Mouse (Mus musculus) heart, postnatal 4 days (tissue): ENCODE measurements around the gene 1700021F07Rik. TPM values are rescaled to one million over a fixed set of nuclear protein-coding genes. Genes with fewer than 3 reads are reported as not detected.

ENCODE experiments used
- DNase-seq: peaks from one replicate; pipeline ENCODE4 v3.0.0; 2021
- total RNA-seq, 2 experiments: library from RNA; stranded (reverse); gene quantifications; 2 replicates each; pipeline ENCODE4 v1.2.3; 2021

1700021F07Rik gene
- total RNA-seq, 2 experiments from 2014 or later: not detected

DNA sequence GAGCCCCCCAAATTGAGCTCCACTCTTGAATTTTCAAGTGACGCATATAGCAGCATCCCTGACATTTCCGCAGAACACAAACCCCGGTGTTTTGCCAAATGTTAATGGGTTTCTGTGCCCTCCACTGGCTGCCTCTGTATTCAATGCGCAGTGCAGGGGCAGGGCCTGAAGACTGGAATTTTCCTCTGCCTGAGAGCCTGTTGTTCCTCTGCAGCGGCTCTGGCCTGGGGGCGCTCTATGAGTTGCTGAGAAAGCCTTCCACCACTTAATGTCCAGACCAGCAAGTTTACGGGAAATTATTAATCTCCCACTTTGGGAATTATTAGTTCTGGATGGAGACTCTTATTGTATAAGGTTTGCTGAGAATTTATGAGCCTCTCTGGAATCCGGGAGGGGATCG, 41.8 kb downstream of the 1700021F07Rik start:
- peak; percentile 23 for DNase-seq

Other genes starting within 250 kb of the 1700021F07Rik start
- 10 to 100 TPM; 53.5 to 57.3 TPM for gene Pmepa1, start 246.1 kb upstream of the 1700021F07Rik start, total RNA-seq
- not detected for gene Ankrd60, start 55.8 kb downstream of the 1700021F07Rik start, total RNA-seq
- 10 to 100 TPM; 26.7 to 27.0 TPM for gene Rab22a, start 137.2 kb downstream of the 1700021F07Rik start, total RNA-seq
- not detected for gene 1700010B08Rik, start 196.8 kb downstream of the 1700021F07Rik start, total RNA-seq
- gene Vapb, start 214.9 kb downstream of the 1700021F07Rik start, total RNA-seq: 10 to 100 TPM; 92.8 to 94.2 TPM